Mouse (Mus musculus) forebrain, embryonic 14.5 days (tissue): ENCODE measurements at regions not wholly inside any gene's neighbourhood (a gene's known extent, or its start where the extent isn't known, plus 50 kb on each side); places are given as distances from the start of the nearest gene placed in this dataset.
A peak's percentile ranks its signal among the peaks of the same experiment; 100 is the strongest.
"Not testable (repeated sequence)": the region's sequence is repeated elsewhere in the genome, so short reads cannot be mapped to it uniquely, and the experiment has no call there.

Experiments
- ATAC-seq: fragments of 200-750 bp; cut with Nextera tagmentation; 2 replicates; pipeline ENCODE4 v1.8.0; 2017; ENCODE audit warnings: mild to moderate bottlenecking, moderate library complexity
- DNase-seq: peaks from one replicate; pipeline ENCODE4 v3.0.0-alpha.2; 2015; ENCODE audit warnings: low spot score
- H3K27ac ChIP-seq: fragments of 300-500 bp; sonication (generic); 2 replicates; pipeline ENCODE4 v1.5.1; 2014; ENCODE audit warnings: low read depth, mild to moderate bottlenecking, control low read depth, low read length, moderate library complexity
- H3K27me3 ChIP-seq: fragments of 300-500 bp; sonication (generic); replicated peaks from 2 replicates; pipeline ENCODE4 v1.6.1; 2014; ENCODE audit warnings: low read length, control low read depth, mixed read lengths; ENCODE audit not compliant: control insufficient read depth, insufficient read depth
- H3K36me3 ChIP-seq: fragments of 300-500 bp; sonication (generic); 2 replicates; pipeline ENCODE4 v1.6.1; 2014; ENCODE audit warnings: low read length, control low read depth; ENCODE audit not compliant: control insufficient read depth, insufficient read depth
- H3K4me1 ChIP-seq: fragments of 300-500 bp; sonication (generic); 2 replicates; pipeline ENCODE4 v1.6.1; 2014; ENCODE audit warnings: antibody characterized with exemption, low read length, control low read depth; ENCODE audit not compliant: control insufficient read depth, insufficient read depth
- H3K4me2 ChIP-seq: fragments of 300-500 bp; sonication (generic); 2 replicates; pipeline ENCODE4 v1.6.1; 2014; ENCODE audit warnings: mild to moderate bottlenecking, control low read depth, low read length
- H3K4me3 ChIP-seq: fragments of 300-500 bp; sonication (generic); 2 replicates; pipeline ENCODE4 v1.5.1; 2014; ENCODE audit warnings: low read depth, low read length, control low read depth
- H3K9ac ChIP-seq: fragments of 300-500 bp; sonication (generic); 2 replicates; pipeline ENCODE4 v1.6.1; 2014; ENCODE audit warnings: mild to moderate bottlenecking, low read length, control low read depth, moderate library complexity
- H3K9me3 ChIP-seq: fragments of 300-500 bp; sonication (generic); replicated peaks from 2 replicates; pipeline ENCODE4 v1.6.1; 2016; ENCODE audit warnings: low read length, control low read depth, mixed read lengths; ENCODE audit not compliant: control insufficient read depth
- WGBS: fragments of 180-500 bp; shearing (Covaris S2); extraction: QIAGEN DNeasy Blood & Tissue Kit; methylation state at CpG from one replicate; pipeline ENCODE4 v1.1.7; 2014; 5-methylcytosine and 5-hydroxymethylcytosine counted together

GRCm38 (mm10) chr6:89184920-89185319 is 177.5 kb downstream of the Plxna1 start:
- H3K9ac ChIP-seq, H3K4me3 ChIP-seq, H3K4me2 ChIP-seq, DNase-seq, H3K27ac ChIP-seq, ATAC-seq, H3K4me1 ChIP-seq, H3K27me3 ChIP-seq, H3K36me3 ChIP-seq, H3K9me3 ChIP-seq: not testable (repeated sequence)
- WGBS = no CpG with 5 or more reads among the region's 7 CpGs

GRCm38 (mm10) chr6:89200514-89201284 is 161.7 kb downstream of the Plxna1 start:
- H3K4me3 ChIP-seq, H3K27ac ChIP-seq: not testable (repeated sequence)

GRCm38 (mm10) chr6:89215021-89215420 is 147.4 kb downstream of the Plxna1 start:
- ATAC-seq = no peak
- Histone ChIP-seq H3K4me2 (no peak overlapping the region), H3K9me3 (no peaks in the 10 kb centered on the region), H3K27me3 (no peaks in the 10 kb centered on the region), H3K9ac (no peak overlapping the region), H3K4me3 (no peak overlapping the region), H3K36me3 (no peaks in the 10 kb centered on the region), H3K4me1 (no peaks in the 10 kb centered on the region), H3K27ac (no peak overlapping the region)
- WGBS = 67% methylated on average over 3 of the region's 3 CpGs
- peak; percentile 47 for DNase-seq

More at GRCm38 (mm10) chr6:89200514-89201284, 161.7 kb downstream of the Plxna1 start:
- not testable (repeated sequence) for H3K27me3 ChIP-seq, H3K36me3 ChIP-seq, H3K9me3 ChIP-seq, DNase-seq, H3K9ac ChIP-seq, H3K4me1 ChIP-seq, ATAC-seq
- 9% methylated on average over 18 of the region's 19 CpGs for WGBS
- peak overlapping the region; percentile 33 for H3K4me2 ChIP-seq

GRCm38 (mm10) chr6:89235416-89236075 is 126.9 kb downstream of the Plxna1 start:
- DNase-seq = peak; percentile 74
- peak overlapping the region; percentile 48; the same call in 1 of the 2 replicates for H3K9ac ChIP-seq
- H3K27ac ChIP-seq = peak overlapping the region; percentile 70
- H3K9me3 ChIP-seq = no peaks in the 10 kb centered on the region
- no peaks in the 10 kb centered on the region for H3K27me3 ChIP-seq
- peak overlapping the region; percentile 8; the same call in 1 of the 2 replicates for H3K4me3 ChIP-seq
- H3K36me3 ChIP-seq = no peaks in the 10 kb centered on the region
- WGBS = 15% methylated on average over 27 of the region's 27 CpGs
- peak; percentile 38 for ATAC-seq
- H3K4me2 ChIP-seq = peak overlapping the region; percentile 48
- H3K4me1 ChIP-seq = peaks cover 18% of the 10 kb centered on the region

GRCm38 (mm10) chr6:89236226-89236625 is 126.2 kb downstream of the Plxna1 start:
- H3K4me1 ChIP-seq = peaks cover 18% of the 10 kb centered on the region
- DNase-seq = no peak
- peak overlapping the region; percentile 48; the same call in 1 of the 2 replicates for H3K9ac ChIP-seq
- no peak overlapping the region for H3K4me2 ChIP-seq
- H3K9me3 ChIP-seq = no peaks in the 10 kb centered on the region
- H3K27ac ChIP-seq = peak overlapping the region; percentile 70; the same call in 1 of the 2 replicates
- 16% methylated on average over 8 of the region's 8 CpGs for WGBS
- no peaks in the 10 kb centered on the region for H3K36me3 ChIP-seq
- no peaks in the 10 kb centered on the region for H3K27me3 ChIP-seq
- ATAC-seq = no peak
- H3K4me3 ChIP-seq = no peak overlapping the region

- H3K4me1 ChIP-seq = peaks cover 18% of the 10 kb centered on the region
These were observed 125.4 kb downstream of the Plxna1 start for GRCm38 (mm10) chr6:89236892-89237646.

GRCm38 (mm10) chr6:89238871-89239270 is 123.5 kb downstream of the Plxna1 start:
- no peak overlapping the region for H3K27ac ChIP-seq
- peaks cover 18% of the 10 kb centered on the region for H3K4me1 ChIP-seq
- no peak overlapping the region for H3K9ac ChIP-seq
- DNase-seq (peak; percentile 26), ATAC-seq (no peak)
- H3K36me3 ChIP-seq = no peaks in the 10 kb centered on the region
- H3K4me3 ChIP-seq = no peak overlapping the region
- no peaks in the 10 kb centered on the region for H3K27me3 ChIP-seq
- H3K4me2 ChIP-seq = no peak overlapping the region
- 63% methylated on average over 14 of the region's 14 CpGs for WGBS
- H3K9me3 ChIP-seq = no peaks in the 10 kb centered on the region

More at GRCm38 (mm10) chr6:89236892-89237646, 125.4 kb downstream of the Plxna1 start:
- peak; percentile 56 for ATAC-seq
- Histone ChIP-seq H3K36me3 (no peaks in the 10 kb centered on the region), H3K4me2 (no peak overlapping the region), H3K9me3 (no peaks in the 10 kb centered on the region), H3K27ac (no peak overlapping the region), H3K9ac (no peak overlapping the region), H3K4me3 (no peak overlapping the region), H3K27me3 (no peaks in the 10 kb centered on the region)
- DNase-seq = peak; percentile 86
- 81% methylated on average over 10 of the region's 10 CpGs for WGBS

- Histone ChIP-seq H3K27me3 (no peaks in the 10 kb centered on the region), H3K4me3 (no peak overlapping the region), H3K9ac (no peak overlapping the region), H3K27ac (no peak overlapping the region), H3K4me1 (peaks cover 18% of the 10 kb centered on the region), H3K36me3 (no peaks in the 10 kb centered on the region), H3K9me3 (no peaks in the 10 kb centered on the region), H3K4me2 (no peak overlapping the region)
- WGBS = 60% methylated on average over 8 of the region's 8 CpGs
- no peak for ATAC-seq
- no peak for DNase-seq
These were observed 122.9 kb downstream of the Plxna1 start for GRCm38 (mm10) chr6:89239511-89239910.
